Mouse (Mus musculus) CH12.LX (cell line): Measurements from ENCODE around the gene U2af1.

Experiments
- BHLHE40 ChIP-seq: IDR thresholded peaks from 2 replicates; pipeline ENCODE4 v1.6.1; 2011; ENCODE audit warnings: mild to moderate bottlenecking, low read depth, low read length, improper control_type of control experiment
- CHD1 ChIP-seq: IDR thresholded peaks from 2 replicates; pipeline ENCODE4 v1.6.1; 2012; ENCODE audit warnings: low read depth, low read length, improper control_type of control experiment, inconsistent platforms
- CTCF ChIP-seq, 2 experiments: IDR thresholded peaks in 1 of 2; conservative IDR thresholded peaks in 1 of 2; 2 replicates each; pipeline ENCODE4 v1.5.1; 2011 to 2012; ENCODE audit warnings: low read depth in 2 of 2, low read length in 2 of 2, improper control_type of control experiment in 1 of 2, inconsistent platforms in 1 of 2, mild to moderate bottlenecking in 1 of 2, moderate library complexity in 1 of 2
- ELF1 ChIP-seq: IDR thresholded peaks from 2 replicates; pipeline ENCODE4 v1.6.1; 2014; ENCODE audit warnings: low read depth, mild to moderate bottlenecking, inconsistent platforms, low read length, improper control_type of control experiment
- EP300 ChIP-seq: IDR thresholded peaks from 2 replicates; pipeline ENCODE4 v1.6.1; 2011; ENCODE audit warnings: low read length, improper control_type of control experiment
- HCFC1 ChIP-seq: IDR thresholded peaks from 2 replicates; pipeline ENCODE4 v1.6.1; 2012; ENCODE audit warnings: low read depth, mild to moderate bottlenecking, inconsistent platforms, low read length, improper control_type of control experiment
- PAX5 ChIP-seq: IDR thresholded peaks from 2 replicates; pipeline ENCODE4 v1.6.1; 2012; ENCODE audit warnings: low read length, inconsistent platforms, mixed read lengths
- POLR2A ChIP-seq: IDR thresholded peaks from 2 replicates; pipeline ENCODE4 v1.6.1; 2011; ENCODE audit warnings: low read depth, mild to moderate bottlenecking, improper control_type of control experiment, low read length
- SIN3A ChIP-seq: IDR thresholded peaks from 2 replicates; pipeline ENCODE4 v1.6.1; 2012; ENCODE audit warnings: low read length, improper control_type of control experiment, inconsistent platforms
- UBTF ChIP-seq: IDR thresholded peaks from 2 replicates; pipeline ENCODE4 v1.6.1; 2012; ENCODE audit warnings: low read depth, mild to moderate bottlenecking, inconsistent platforms, low read length, improper control_type of control experiment, moderate library complexity
- USF1 ChIP-seq: IDR thresholded peaks from 2 replicates; pipeline ENCODE4 v1.6.1; 2014; ENCODE audit warnings: low read depth, mild to moderate bottlenecking, inconsistent platforms, low read length, improper control_type of control experiment

DNA sequence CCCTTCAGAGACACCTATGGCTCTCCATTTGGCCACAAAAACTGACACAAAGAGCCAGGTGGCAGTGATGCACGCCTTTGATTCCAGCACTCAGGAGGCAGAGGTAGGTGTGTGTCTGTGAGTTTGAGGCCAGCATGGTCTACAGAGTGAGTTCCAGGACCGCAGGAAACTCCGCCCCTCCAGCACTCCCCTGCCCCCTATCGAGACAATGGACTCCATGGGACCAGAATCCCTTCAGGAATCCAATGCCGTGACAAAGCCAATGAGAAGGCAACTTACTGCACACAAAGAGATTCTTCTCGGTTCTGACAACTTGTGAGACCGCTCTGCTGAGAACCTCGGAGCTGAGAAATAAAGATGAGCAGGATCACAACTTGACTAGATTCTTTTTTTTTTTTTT is 16.4 kb downstream of the U2af1 start:
- TF ChIP-seq EP300 (no peak), ELF1 (no peak), CTCF (conservative IDR thresholded peaks at IDR 0.05 in 1 of 2, IDR thresholded peaks at IDR 0.05 in 1 of 2; ENCODE audit: low read depth in 2 of 2, low read length in 2 of 2) (no peak), HCFC1 (no peak), CHD1 (no peak), SIN3A (no peak), USF1 (no peak), BHLHE40 (no peak), POLR2A (no peak), UBTF (no peak), PAX5 (no peak)
